Mouse (Mus musculus) megakaryocyte progenitor cell, adult 5-6 weeks (primary cell): ENCODE measurements at regions not wholly inside any gene's neighbourhood (a gene's known extent, or its start where the extent isn't known, plus 50 kb on each side); places are given as distances from the start of the nearest gene placed in this dataset.
A peak's percentile ranks its signal among the peaks of the same experiment; 100 is the strongest.
"Not testable (repeated sequence)": the region's sequence is repeated elsewhere in the genome, so short reads cannot be mapped to it uniquely, and the experiment has no call there.

ENCODE experiments used
- ATAC-seq: replicated peaks from 2 replicates; pipeline ENCODE4 v1.8.0; 2016; ENCODE audit warnings: mild to moderate bottlenecking, moderate TSS enrichment, inconsistent platforms; ENCODE audit not compliant: poor library complexity

DNA sequence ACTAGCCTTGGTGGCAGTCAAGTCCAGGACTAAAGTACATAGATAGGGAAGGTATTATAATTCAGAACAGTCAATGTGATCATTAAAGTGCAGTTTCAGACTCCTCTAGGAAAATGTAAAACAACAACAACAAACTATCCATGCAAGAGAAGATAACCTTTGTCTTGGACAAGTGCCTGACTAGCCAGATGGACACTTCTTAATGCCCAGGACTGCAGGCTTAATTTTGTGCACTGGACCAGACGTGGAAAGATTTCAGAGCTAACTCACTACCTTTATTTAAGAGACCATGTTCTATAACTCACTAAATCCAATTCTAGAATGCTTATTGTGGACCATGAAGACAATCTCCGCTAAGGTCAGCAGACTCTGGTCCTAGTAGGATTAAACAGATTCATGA is 215.6 kb upstream of the Stxbp5 start:
- no peak for ATAC-seq

DNA sequence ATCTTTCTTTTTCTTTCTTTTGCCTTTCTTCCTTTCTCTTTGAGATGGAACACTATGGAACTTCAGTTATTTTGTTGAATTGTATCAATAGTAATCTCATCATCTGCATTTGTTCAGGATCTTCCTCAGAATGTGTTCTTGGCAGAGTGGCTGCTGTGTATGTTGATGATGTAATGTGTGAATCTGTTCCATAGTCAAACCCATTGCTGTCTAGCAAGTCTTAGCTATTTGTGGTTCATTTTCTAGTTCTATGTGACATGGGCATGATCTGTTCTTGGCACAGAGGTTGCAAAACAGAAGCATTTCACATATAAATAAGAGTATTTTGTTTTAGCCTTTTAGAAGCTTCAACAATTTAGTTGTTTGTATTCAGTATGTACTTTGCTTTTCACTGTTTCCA is 212.4 kb upstream of the Stxbp5 start:
- no peak for ATAC-seq

DNA sequence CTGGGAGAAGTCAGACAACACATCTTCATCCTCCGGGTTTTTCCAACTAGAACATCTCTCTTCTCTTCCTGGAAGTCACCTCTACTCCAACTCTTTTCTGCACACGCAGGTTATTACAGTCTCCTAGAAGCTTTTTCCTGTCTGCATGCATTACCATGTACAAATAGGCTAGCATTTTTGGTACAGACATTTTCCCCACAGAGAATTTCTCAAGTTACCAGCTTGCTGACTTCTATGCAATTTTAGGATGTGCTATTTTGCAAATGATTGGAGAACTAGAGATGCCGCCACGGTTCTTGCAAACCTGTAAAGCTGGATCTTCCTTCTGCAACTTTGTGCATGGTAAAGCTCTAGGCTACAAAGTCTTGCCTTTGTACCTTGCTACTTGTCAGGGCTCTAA is 210.2 kb upstream of the Stxbp5 start:
- ATAC-seq = no peak

DNA sequence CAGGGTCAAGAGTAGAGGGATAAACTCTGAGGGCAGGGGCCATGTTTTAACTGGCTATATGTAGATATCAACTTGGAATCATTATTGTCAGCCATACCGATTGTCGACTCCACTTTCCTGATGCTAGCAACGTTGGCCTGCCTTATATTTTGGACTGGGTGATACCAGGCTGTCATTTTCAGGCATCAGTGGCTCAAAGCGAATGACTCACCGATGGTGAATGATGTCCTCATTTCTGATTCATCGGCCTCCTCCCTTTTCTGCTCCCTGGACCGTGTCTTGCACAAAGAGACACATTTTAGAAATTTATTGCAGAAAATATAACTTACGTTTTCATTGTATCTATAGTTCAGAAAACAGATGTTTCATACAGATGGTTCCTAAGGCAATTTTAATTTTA is 209.0 kb upstream of the Stxbp5 start:
- no peak for ATAC-seq

DNA sequence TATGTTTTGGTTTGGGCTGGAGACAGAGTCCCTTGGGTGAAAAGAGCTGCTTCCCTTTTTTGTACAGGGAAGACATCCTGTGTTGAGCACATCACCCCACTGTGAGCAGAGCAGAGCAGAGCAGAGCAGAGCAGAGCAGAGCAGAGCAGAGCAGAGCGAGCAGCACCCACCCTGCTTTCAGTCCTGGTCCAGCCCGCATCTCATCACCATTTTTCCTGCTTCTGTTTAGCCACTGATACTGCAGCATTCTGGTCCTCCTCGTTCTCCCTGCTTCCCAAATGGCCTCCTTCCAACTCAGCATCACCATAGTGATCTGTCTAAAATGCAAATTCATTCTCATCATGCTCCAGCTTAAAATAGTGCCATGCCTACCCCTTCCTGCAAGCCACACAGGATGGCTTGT is 206.2 kb upstream of the Stxbp5 start:
- ATAC-seq = peak; percentile 80

DNA sequence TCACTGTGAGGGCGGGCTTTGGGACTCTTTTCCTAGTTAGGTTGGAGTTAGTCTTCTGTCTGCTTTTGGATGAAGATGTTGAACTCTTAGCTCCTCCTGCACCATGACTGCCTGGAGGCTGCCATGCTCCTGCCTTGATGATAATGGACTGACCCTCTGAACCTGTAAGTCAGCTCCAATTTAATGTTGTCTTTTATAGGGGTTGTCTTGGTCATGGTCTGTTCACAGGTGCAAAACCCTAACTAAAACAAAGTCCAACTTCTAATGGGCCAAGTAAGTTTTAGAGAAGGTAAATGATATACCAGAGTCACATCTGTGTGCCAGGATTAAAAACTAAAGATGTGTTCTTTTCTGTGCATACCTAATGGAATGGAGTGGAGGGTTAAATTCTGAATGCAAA is 205.8 kb upstream of the Stxbp5 start:
- ATAC-seq = no peak

DNA sequence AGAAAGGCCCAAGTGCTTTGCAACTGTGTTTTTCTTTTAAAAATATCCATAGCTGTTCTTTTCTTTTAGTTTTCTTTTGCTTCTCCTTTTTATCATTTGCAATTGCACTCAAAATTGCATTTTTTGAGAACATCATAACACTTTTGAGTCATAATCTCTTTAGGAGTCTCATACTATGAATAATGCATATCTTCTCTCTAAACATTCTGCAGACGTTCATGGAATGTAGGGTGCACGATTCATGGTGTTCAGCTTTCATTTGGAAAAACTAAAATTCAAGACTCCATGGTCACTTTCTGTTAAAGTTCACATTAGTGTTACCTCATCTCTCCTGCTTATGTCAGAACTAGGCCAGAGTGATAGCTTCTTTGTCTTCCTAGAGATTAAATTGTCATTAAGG is 200.8 kb upstream of the Stxbp5 start:
- ATAC-seq = no peak

DNA sequence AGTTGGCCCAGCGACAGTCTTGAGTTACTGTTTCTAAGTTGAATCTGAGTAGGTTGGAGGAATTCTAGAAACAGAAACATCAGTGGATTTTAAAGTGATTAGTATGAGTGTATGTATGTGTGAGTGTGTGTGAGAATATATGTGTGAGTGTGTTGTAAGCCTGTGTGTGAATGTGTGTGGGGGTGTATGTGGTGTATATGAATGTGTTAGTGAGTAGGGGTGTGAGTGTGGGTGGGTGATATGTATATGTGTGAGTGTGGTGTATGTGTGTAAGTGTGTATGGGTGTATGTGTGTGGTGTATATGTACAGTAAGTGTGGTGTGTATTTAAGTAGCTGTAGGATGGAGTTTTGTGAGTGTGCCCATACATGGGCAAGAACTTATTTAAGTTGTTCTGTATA is 197.6 kb upstream of the Stxbp5 start:
- ATAC-seq = no peak

DNA sequence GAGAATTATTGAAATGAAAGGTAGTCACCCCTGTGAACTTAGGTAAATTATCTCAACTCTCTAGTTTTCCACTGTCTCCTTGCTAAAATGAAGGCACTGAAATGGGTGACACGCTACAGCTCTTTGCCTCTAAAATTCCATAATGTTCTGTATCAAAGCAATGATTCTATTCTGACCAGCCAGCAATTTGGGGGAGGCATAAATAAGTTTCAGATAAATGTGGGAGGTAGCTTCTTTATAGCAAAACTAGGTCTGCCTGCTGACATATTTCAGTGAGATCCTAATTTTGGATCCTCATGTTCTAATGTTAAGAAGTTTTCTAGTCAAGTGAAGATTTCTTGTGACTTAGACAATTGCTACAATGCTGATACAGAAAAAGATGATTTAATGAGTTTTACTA is 193.2 kb upstream of the Stxbp5 start:
- no peak for ATAC-seq

DNA sequence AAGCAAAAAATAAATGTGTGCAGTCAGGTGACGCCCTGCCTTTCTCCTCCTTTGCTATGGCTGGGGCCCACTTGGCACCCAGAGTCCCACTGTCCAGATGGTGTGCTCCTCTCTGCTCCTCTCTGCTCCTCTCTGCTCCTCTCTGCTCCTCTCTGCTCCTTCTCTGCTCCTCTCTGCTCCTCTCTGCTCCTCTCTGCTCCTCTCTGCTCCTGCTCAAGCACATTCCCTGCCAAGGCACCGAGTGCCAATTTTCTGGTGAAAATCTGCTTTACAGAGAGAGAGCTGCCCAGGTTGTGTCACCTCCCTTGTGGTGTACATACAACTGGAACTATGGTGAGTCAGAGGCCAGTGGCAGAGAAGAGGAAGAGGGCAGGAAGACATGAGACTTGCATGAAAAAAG is 192.8 kb upstream of the Stxbp5 start:
- ATAC-seq = peak; percentile 60

DNA sequence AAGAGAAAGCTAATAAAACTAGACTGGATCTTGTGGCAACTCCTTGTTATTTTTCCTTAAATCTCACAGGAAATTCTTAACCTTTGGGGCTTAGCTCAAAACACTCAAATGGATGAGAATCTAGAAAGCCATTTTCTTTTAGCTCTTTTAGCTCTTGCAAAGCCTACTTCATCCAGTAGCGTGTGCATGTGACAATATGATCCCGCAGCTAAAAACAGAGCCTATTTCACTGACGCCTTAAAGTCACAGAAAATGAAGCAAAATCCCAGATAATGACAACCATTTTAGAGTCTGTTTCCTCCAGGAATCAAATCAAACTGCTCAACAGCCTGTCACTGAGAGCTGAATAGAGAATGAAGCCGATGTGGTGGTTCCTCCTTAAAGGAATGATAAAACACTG is 185.1 kb upstream of the Stxbp5 start:
- ATAC-seq = no peak

DNA sequence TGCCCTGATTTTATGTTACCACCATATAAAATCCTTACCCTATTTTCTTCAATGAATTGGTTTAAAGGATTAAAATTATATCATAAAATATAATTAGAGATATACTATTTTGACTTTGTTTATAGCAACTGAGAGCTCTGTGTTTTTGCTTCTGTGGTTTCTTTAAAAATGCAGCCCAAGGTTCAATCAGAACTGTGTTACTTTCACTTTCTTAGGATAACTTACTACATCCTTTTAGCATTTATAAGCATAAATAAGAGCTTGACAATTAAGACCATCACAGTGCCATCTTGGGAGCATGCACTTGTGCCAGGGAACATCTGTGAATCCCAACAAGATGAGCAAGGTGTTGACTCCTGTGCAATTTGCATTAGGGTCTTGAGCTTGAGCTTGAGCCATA is 169.3 kb upstream of the Stxbp5 start:
- ATAC-seq = no peak

DNA sequence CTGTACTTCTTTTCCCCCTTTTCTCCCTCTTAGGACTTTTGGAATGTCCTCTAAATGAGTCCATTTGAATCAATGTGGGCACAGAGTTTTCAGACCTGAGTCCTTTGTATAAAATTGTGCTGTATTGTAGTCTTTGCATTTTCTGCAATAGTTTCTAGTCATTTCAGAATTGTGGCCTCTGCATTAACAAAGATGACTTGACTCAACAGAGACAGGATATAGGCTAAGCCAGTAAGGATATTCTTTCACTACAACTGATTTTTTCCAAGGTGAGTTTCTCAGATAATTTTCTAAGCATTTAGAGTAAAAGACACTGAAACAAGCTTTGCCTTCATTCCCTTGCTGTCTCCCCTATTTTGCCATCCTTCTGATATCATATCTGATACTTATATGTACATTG is 168.8 kb upstream of the Stxbp5 start:
- not testable (repeated sequence) for ATAC-seq

DNA sequence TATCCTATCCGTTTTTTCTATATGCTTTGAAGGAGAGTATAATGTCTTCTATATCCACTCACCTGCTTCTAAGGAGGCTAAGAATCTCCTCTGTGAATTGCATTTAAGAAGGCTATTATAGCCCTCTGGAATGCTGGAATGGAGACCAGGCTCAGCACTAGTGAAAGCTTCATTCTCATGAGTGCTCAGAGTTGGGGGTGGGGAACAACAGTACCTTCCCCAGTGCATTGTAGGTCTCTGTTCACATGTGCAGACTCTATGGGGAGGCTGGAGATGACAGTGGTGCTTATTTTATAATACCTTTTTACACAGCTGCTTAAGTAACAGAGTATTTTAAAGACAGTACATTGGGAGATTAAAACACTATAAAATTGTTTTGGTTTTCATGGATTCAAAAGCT is 145.9 kb upstream of the Stxbp5 start:
- ATAC-seq = no peak

DNA sequence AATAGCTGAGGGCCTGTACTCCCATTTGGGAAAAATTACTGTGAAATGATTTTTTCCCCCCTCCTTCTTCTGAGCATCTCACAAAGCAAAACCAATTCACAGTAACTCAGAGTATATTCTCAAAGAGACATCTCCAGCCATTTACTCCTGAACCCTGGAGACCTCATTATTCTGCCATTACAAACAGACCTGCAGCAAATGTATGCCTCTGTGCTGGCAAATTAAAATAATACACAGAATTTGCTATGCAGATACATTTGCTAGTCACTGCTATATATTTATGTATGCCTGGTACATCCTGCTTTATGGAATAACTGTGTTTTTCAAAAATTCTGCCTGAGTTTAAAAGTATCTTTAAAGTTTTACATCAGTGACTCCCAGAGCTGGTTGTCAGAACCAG is 145.4 kb upstream of the Stxbp5 start:
- no peak for ATAC-seq

DNA sequence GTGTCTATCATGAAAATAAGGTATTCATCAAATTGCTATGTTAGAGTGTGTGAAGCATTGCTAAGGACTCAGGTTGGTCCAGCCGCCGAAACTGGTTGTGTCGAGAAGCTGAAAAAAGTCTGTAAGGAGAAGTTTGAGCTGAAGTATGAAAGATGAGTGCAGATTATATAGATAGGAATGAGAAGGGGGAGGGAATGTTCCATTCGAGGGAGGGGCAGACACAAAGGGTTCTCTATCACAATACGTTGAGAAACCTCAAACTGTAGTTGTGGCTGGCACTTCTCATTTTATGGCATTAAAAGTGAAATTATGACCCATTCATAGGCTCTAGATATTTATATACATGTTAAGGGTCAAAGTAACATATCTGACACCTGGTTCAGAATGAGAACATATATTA is 108.4 kb upstream of the Stxbp5 start:
- peak; percentile 60 for ATAC-seq

DNA sequence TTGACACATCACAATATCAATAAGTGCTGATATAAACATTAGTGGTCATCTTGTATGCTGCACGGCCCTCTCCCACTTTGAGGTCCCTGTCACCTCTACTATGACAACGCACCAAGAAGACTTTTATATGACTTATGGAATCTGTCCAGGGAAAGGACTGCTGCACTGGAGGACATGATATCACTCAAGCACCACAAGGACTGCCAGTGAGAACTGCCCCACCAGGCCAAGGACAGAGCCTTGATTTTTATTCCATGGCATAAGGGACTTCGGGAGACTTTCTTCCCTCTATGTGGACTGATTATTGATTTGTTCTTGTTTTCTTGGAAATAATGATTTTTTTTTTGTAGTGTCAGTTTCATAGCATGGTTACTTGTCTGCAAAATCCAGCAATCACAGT is 97.7 kb upstream of the Stxbp5 start:
- ATAC-seq = no peak

DNA sequence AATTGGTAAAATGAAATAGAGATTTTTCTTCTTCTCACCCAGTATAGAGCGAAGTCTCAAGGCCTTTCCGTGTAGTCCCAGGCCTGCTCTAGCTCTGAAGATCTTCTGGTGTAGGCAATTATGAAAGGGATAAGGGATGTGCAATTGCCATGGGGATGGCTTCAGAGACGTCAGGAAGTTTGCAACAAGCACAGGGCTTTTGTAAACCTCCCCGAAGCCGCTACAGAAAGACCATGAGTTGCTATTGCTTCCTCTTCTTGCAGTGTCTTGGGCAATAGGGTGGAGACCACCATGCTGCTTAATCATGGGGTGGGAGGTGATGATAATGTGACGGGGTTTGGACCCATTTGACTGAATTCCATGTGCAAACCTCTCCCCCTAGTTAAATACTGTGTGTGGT is 95.3 kb upstream of the Stxbp5 start:
- peak; percentile 100 for ATAC-seq

DNA sequence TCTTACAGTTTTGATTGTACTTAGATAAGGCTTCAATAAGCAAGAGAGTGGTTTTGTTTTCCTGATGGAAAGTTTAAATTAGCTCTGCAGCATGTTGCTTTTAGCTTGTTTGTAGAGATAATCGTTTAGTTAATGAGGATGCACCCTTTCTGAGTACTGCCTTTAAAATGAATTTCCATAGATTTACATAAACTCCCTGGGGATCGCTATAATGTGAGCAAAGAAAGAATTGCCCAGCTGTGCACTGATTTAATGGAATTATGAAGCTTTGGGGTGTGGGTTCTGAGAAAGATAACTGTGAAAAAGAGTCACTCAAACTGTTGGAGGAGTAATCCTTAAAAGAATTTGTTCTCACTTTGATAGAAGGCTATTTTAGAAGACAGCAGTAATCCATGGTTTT is 91.9 kb upstream of the Stxbp5 start:
- ATAC-seq = no peak

DNA sequence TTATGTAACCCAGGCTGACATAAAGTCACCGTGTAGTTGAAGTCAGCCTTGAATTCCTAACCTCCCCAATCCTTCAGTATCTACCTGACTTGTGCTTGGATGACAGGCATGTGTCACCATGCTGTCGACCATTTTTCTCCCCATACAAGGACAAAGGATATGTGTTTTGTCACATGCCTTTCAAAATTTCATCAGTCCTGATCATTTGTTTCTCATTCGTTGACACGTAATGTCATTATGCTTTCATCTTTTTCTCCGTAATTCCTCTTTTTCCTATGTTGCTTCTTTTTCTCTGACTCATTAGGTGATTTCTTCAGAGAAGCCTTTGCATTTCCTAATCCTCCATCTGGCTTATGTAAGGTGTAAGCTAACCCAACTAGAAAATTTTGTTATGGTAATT is 84.5 kb upstream of the Stxbp5 start:
- ATAC-seq = peak; percentile 89

DNA sequence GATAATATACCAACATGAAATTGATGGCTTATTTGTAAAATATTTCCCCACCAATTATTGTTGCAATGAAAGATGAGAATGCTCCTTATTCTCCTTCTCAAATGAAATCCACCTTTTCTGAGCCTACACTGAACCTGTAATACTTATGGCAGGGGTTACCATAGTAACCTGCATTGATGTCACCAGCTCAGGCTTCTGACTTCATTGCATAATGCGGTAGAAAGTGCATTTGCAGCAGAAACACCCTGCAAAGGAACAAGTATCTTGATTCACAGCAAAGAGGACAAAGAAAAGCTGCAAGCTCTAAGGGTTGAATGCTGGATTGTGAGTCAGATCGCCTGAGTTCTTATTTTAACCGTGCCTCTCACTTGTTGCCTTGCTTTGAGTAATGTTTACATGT is 75.5 kb upstream of the Stxbp5 start:
- 0 out of 2 replicates have a peak, but pooled peaks have one; percentile 31 for ATAC-seq
